Mouse (Mus musculus) embryonic fibroblast, embryonic 13.5 days (primary cell): Measurements from ENCODE around the gene Pafah1b2.

Experiments used
- CTCF ChIP-seq: IDR thresholded peaks from 2 replicates; pipeline ENCODE4 v1.5.1; 2011; ENCODE audit warnings: mild to moderate bottlenecking, control low read depth, low read length, moderate library complexity, borderline replicate concordance; ENCODE audit not compliant: insufficient read depth
- POLR2A ChIP-seq: IDR thresholded peaks from 2 replicates; pipeline ENCODE4 v1.6.1; 2011; ENCODE audit warnings: low read depth, mild to moderate bottlenecking, control low read depth, low read length, moderate library complexity

- no peak for TF ChIP-seq CTCF
- no peak for TF ChIP-seq POLR2A
Measured at GRCm38 (mm10) chr9:46016417-46016816, 3.9 kb upstream of the Pafah1b2 start.
